Mouse (Mus musculus) forebrain, embryonic 10.5 days (tissue): ENCODE results near the gene Olfr716. TPM values are rescaled to one million over a fixed set of nuclear protein-coding genes. Genes with fewer than 3 reads are reported as not detected.
"Not testable (repeated sequence)": the region's sequence is repeated elsewhere in the genome, so short reads cannot be mapped to it uniquely, and the experiment has no call there.

Experiments
- DNase-seq: peaks from one replicate; pipeline ENCODE4 v3.0.0-alpha.2; 2017; ENCODE audit warnings: low spot score; ENCODE audit errors: extremely low spot score
- H3K27ac ChIP-seq: fragments of 300-500 bp; sonication (generic); 2 replicates; pipeline ENCODE4 v1.5.1; 2016; ENCODE audit warnings: mild to moderate bottlenecking
- H3K27me3 ChIP-seq: fragments of 300-500 bp; sonication (generic); 2 replicates; pipeline ENCODE4 v1.6.1; 2016; ENCODE audit warnings: mild to moderate bottlenecking; ENCODE audit not compliant: poor library complexity, severe bottlenecking
- H3K36me3 ChIP-seq: fragments of 300-500 bp; sonication (generic); replicated peaks from 2 replicates; pipeline ENCODE4 v1.6.1; 2016; ENCODE audit warnings: mild to moderate bottlenecking, moderate library complexity
- H3K4me1 ChIP-seq: fragments of 300-500 bp; sonication (generic); 2 replicates; pipeline ENCODE4 v1.6.1; 2016
- H3K4me3 ChIP-seq: fragments of 300-500 bp; sonication (generic); 2 replicates; pipeline ENCODE4 v1.5.1; 2016; ENCODE audit warnings: mild to moderate bottlenecking, moderate library complexity
- H3K9me3 ChIP-seq: fragments of 300-500 bp; sonication (generic); 2 replicates; pipeline ENCODE4 v1.6.1; 2016; ENCODE audit warnings: mild to moderate bottlenecking, moderate library complexity
- WGBS: fragments of 180-500 bp; shearing (Covaris S2); methylation state at CpG from one replicate; pipeline ENCODE4 v1.1.7; 2016; 5-methylcytosine and 5-hydroxymethylcytosine counted together
- polyA plus RNA-seq: library from polyadenylated mRNA; unstranded; fragments of >200 nt; fragmentation: Nextera tagmentation; extraction: Ambion mirVana; gene quantifications from 2 replicates; pipeline ENCODE4 v1.2.1, GENCODE M21; 2016

The Olfr716 gene
- not detected in 2 replicates for polyA plus RNA-seq

- DNase-seq, H3K36me3 ChIP-seq, H3K4me1 ChIP-seq, H3K9me3 ChIP-seq, H3K27ac ChIP-seq, H3K4me3 ChIP-seq, H3K27me3 ChIP-seq: not testable (repeated sequence)
- WGBS: 82% methylated on average over 2 of the region's 2 CpGs
Observed at GRCm38 (mm10) chr7:107138027-107138426, at the start of gene Olfr716. Gene Olfr716 (plus strand): TSS chr7:107138327.

GRCm38 (mm10) chr7:107092920-107093319 lies 45.2 kb upstream of the Olfr716 start, which contains the start of gene Olfr17:
Gene Olfr17 (plus strand): TSS chr7:107093220.
- 0 out of 2 replicates have a peak, but pooled peaks cover 4% of the 10 kb centered on the region for H3K9me3 ChIP-seq
- H3K4me1 ChIP-seq: no peaks in the 10 kb centered on the region
- WGBS: 72% methylated on average over 1 of the region's 1 CpGs
- no peaks in the 10 kb centered on the region for H3K27me3 ChIP-seq
- DNase-seq: no peak
- no peaks in the 10 kb centered on the region for H3K36me3 ChIP-seq
- H3K4me3 ChIP-seq: no peak within 1 kb of the TSS
- H3K27ac ChIP-seq: no peak within 1 kb of the TSS

GRCm38 (mm10) chr7:107110269-107110668 lies 27.9 kb upstream of the Olfr716 start, which contains the start of gene Olfr715b:
Gene Olfr715b (minus strand): TSS chr7:107110369.
- H3K36me3 ChIP-seq, DNase-seq, H3K4me1 ChIP-seq, H3K27me3 ChIP-seq, H3K27ac ChIP-seq, H3K9me3 ChIP-seq, H3K4me3 ChIP-seq: not testable (repeated sequence)
- WGBS: 94% methylated on average over 2 of the region's 2 CpGs

- not testable (repeated sequence) for H3K27me3 ChIP-seq, H3K27ac ChIP-seq, H3K9me3 ChIP-seq, H3K36me3 ChIP-seq, H3K4me3 ChIP-seq, H3K4me1 ChIP-seq, DNase-seq
- 80% methylated on average over 3 of the region's 3 CpGs for WGBS
Observed at GRCm38 (mm10) chr7:107130983-107131382, 7.1 kb upstream of the Olfr716 start, which contains the start of gene Olfr715. Gene Olfr715 (minus strand): TSS chr7:107131083.

GRCm38 (mm10) chr7:107166690-107167089 lies 28.6 kb downstream of the Olfr716 start, which contains the start of gene Nlrp14:
Gene Nlrp14 (plus strand): TSS chr7:107166990.
- no peaks in the 10 kb centered on the region for H3K4me1 ChIP-seq
- no peak within 1 kb of the TSS for H3K4me3 ChIP-seq
- no peak within 1 kb of the TSS for H3K27ac ChIP-seq
- H3K9me3 ChIP-seq: no peaks in the 10 kb centered on the region
- WGBS: 87% methylated on average over 10 of the region's 10 CpGs
- DNase-seq: no peak
- no peaks in the 10 kb centered on the region for H3K36me3 ChIP-seq
- no peaks in the 10 kb centered on the region for H3K27me3 ChIP-seq

- H3K27me3 ChIP-seq: no peaks in the 10 kb centered on the region
- no peaks in the 10 kb centered on the region for H3K9me3 ChIP-seq
- no peaks in the 10 kb centered on the region for H3K4me1 ChIP-seq
- no peak for DNase-seq
- no peaks in the 10 kb centered on the region for H3K36me3 ChIP-seq
- no peak overlapping the region for H3K4me3 ChIP-seq
- H3K27ac ChIP-seq: no peak overlapping the region
- WGBS: 52% methylated on average over 2 of the region's 2 CpGs
Observed at GRCm38 (mm10) chr7:107180406-107180805, 42.3 kb downstream of the Olfr716 start.

Other genes with a start within 250 kb of the Olfr716 start
- gene Olfr707, start 237.1 kb upstream of the Olfr716 start, polyA plus RNA-seq: not detected in 2 replicates
- not detected in 2 replicates for gene Olfr1532-ps1, start 230.3 kb upstream of the Olfr716 start, polyA plus RNA-seq
- gene Olfr709-ps1, start 206.1 kb upstream of the Olfr716 start, polyA plus RNA-seq: not detected in 2 replicates
- gene Olfr710, start 190.0 kb upstream of the Olfr716 start, polyA plus RNA-seq: not detected in 2 replicates
- not detected in 2 replicates for gene Olfr6, start 174.4 kb upstream of the Olfr716 start, polyA plus RNA-seq
- gene Olfr711, start 162.9 kb upstream of the Olfr716 start, polyA plus RNA-seq: not detected in 2 replicates
- not detected in 2 replicates for gene Olfr2, start 132.3 kb upstream of the Olfr716 start, polyA plus RNA-seq
- gene Olfr713, start 107.2 kb upstream of the Olfr716 start, polyA plus RNA-seq: not detected in 2 replicates
- not detected in 2 replicates for gene Olfr714, start 67.3 kb upstream of the Olfr716 start, polyA plus RNA-seq
- gene Olfr17, start 45.1 kb upstream of the Olfr716 start, polyA plus RNA-seq: not detected in 2 replicates
- not detected in 2 replicates for gene Olfr715b, start 28.0 kb upstream of the Olfr716 start, polyA plus RNA-seq
- not detected in 2 replicates for gene Olfr715, start 7.2 kb upstream of the Olfr716 start, polyA plus RNA-seq
- not detected in 2 replicates for gene Nlrp14, start 28.7 kb downstream of the Olfr716 start, polyA plus RNA-seq
- not detected in 2 replicates for gene Rbmxl2, start 71.1 kb downstream of the Olfr716 start, polyA plus RNA-seq
- gene Syt9, start 232.4 kb downstream of the Olfr716 start, polyA plus RNA-seq: 4.3 and 4.6 TPM in 2 replicates